In genomic region chr11:54786858-54787487, GRCm38 (mm10) we compare ENCODE assay signal across 8 mouse cellular contexts. TPM values are rescaled to one million over a fixed set of nuclear protein-coding genes. Genes with fewer than 3 reads are reported as not detected.
DNase-seq lines count a peak whose midpoint lies in the region; ATAC-seq and TF ChIP-seq lines count a peak whose summit lies in the region.

No protein-coding gene starts in this region.

- peak; percentile 70 for DNase-seq in adrenal gland, postnatal 10 days
- peak; percentile 71 for DNase-seq in liver, postnatal 0 days
- DNase-seq in thymus, adult 18-20 months: peak; percentile 54 to 69

- peak overlapping the region; percentile 97 for H3K27ac ChIP-seq in heart, embryonic 12.5 days (ENCODE audit: poor library complexity, severe bottlenecking)
- peak overlapping the region; percentile 99 for H3K27ac ChIP-seq in kidney, embryonic 16.5 days (ENCODE audit: low read length)
- peak overlapping the region; percentile 93 for H3K27ac ChIP-seq in liver, postnatal 0 days (ENCODE audit: low read depth)
- H3K27ac ChIP-seq in neural tube, embryonic 12.5 days: peak overlapping the region; percentile 95

- peaks cover 53% of the 10 kb centered on the region for H3K79me2 ChIP-seq in C2C12 (ENCODE audit: control insufficient read depth, insufficient read depth)

- peak; percentile 76 for ATAC-seq in heart, embryonic 12.5 days (ENCODE audit: insufficient number of reproducible peaks, low FRiP score)
- ATAC-seq in kidney, embryonic 16.5 days (ENCODE audit: low FRiP score, low TSS enrichment): peak; percentile 84
- peak; percentile 80 for ATAC-seq in liver, postnatal 0 days
- peak; percentile 48 for ATAC-seq in neural tube, embryonic 12.5 days (ENCODE audit: low FRiP score, low read depth)

- no peak for TF ChIP-seq EP300 in liver, postnatal 0 days (IDR thresholded peaks at IDR 0.05; ENCODE audit: low read depth)

- no peaks in the 10 kb centered on the region for H3K36me3 ChIP-seq in C2C12 (ENCODE audit: control insufficient read depth, insufficient read depth)
- no peaks in the 10 kb centered on the region; the same call in 1 of the 2 replicates for H3K36me3 ChIP-seq in erythroblast, embryonic 14.5 days (ENCODE audit: control insufficient read depth)
- peaks cover 3% of the 10 kb centered on the region; the same call in 1 of the 2 replicates for H3K36me3 ChIP-seq in heart, embryonic 12.5 days
- H3K36me3 ChIP-seq in kidney, embryonic 16.5 days (ENCODE audit: insufficient read depth, low read length): no peaks in the 10 kb centered on the region
- H3K36me3 ChIP-seq in liver, postnatal 0 days (replicated peaks; ENCODE audit: insufficient read depth, low read length): no peaks in the 10 kb centered on the region
- H3K36me3 ChIP-seq in neural tube, embryonic 12.5 days: 0 out of 2 replicates have a peak, but pooled peaks cover 5% of the 10 kb centered on the region

- TF ChIP-seq CTCF in C2C12 (IDR thresholded peaks at IDR 0.05; ENCODE audit: control insufficient read depth, insufficient read depth, insufficient read length): no peak
- TF ChIP-seq CTCF in liver, postnatal 0 days (IDR thresholded peaks at IDR 0.05; ENCODE audit: low read depth): no peak

- peaks cover 46% of the 10 kb centered on the region for H3K79me3 ChIP-seq in C2C12 (ENCODE audit: low read depth)

- H3K9me3 ChIP-seq in erythroblast, embryonic 14.5 days (ENCODE audit: control insufficient read depth, low read length): no peaks in the 10 kb centered on the region
- no peaks in the 10 kb centered on the region for H3K9me3 ChIP-seq in heart, embryonic 12.5 days (replicated peaks)
- H3K9me3 ChIP-seq in kidney, embryonic 16.5 days (ENCODE audit: low read length): no peaks in the 10 kb centered on the region
- H3K9me3 ChIP-seq in liver, postnatal 0 days (ENCODE audit: low read length): no peaks in the 10 kb centered on the region
- no peaks in the 10 kb centered on the region for H3K9me3 ChIP-seq in neural tube, embryonic 12.5 days

- H3K27me3 ChIP-seq in C2C12 (ENCODE audit: control insufficient read depth, insufficient read depth, insufficient read length): no peaks in the 10 kb centered on the region
- H3K27me3 ChIP-seq in erythroblast, embryonic 14.5 days (ENCODE audit: control insufficient read depth): no peaks in the 10 kb centered on the region
- H3K27me3 ChIP-seq in heart, embryonic 12.5 days (replicated peaks): no peaks in the 10 kb centered on the region
- no peaks in the 10 kb centered on the region for H3K27me3 ChIP-seq in kidney, embryonic 16.5 days (ENCODE audit: insufficient read depth, low read length)
- H3K27me3 ChIP-seq in liver, postnatal 0 days (ENCODE audit: insufficient read depth, low read length): no peaks in the 10 kb centered on the region
- H3K27me3 ChIP-seq in neural tube, embryonic 12.5 days (replicated peaks): no peaks in the 10 kb centered on the region

- peak overlapping the region; percentile 69 for H3K4me2 ChIP-seq in heart, embryonic 12.5 days
- H3K4me2 ChIP-seq in kidney, embryonic 16.5 days (replicated peaks; ENCODE audit: low read depth, low read length): peak overlapping the region; percentile 82
- peak overlapping the region; percentile 83 for H3K4me2 ChIP-seq in liver, postnatal 0 days (ENCODE audit: low read depth, low read length)
- H3K4me2 ChIP-seq in neural tube, embryonic 12.5 days (replicated peaks): peak overlapping the region; percentile 69

- H3K4me1 ChIP-seq in erythroblast, embryonic 14.5 days (ENCODE audit: control insufficient read depth): peaks cover 27% of the 10 kb centered on the region
- H3K4me1 ChIP-seq in heart, embryonic 12.5 days (replicated peaks): peaks cover 10% of the 10 kb centered on the region; the same call in 1 of the 2 replicates
- H3K4me1 ChIP-seq in kidney, embryonic 16.5 days (ENCODE audit: insufficient read depth, low read length): peaks cover 12% of the 10 kb centered on the region
- peaks cover 13% of the 10 kb centered on the region for H3K4me1 ChIP-seq in liver, postnatal 0 days (ENCODE audit: insufficient read depth)
- peaks cover 21% of the 10 kb centered on the region for H3K4me1 ChIP-seq in neural tube, embryonic 12.5 days

- H3K4me3 ChIP-seq in C2C12 (ENCODE audit: insufficient read depth, poor library complexity, severe bottlenecking): peak overlapping the region; percentile 87
- peak overlapping the region; percentile 88 for H3K4me3 ChIP-seq in erythroblast, embryonic 14.5 days (replicated peaks)
- H3K4me3 ChIP-seq in heart, embryonic 12.5 days: peak overlapping the region; percentile 97
- peak overlapping the region; percentile 96 for H3K4me3 ChIP-seq in kidney, embryonic 16.5 days (ENCODE audit: low read length)
- H3K4me3 ChIP-seq in liver, postnatal 0 days (ENCODE audit: low read depth, low read length): peak overlapping the region; percentile 85
- peak overlapping the region; percentile 91 for H3K4me3 ChIP-seq in neural tube, embryonic 12.5 days

- H3K9ac ChIP-seq in heart, embryonic 12.5 days: peak overlapping the region; percentile 95
- peak overlapping the region; percentile 96 for H3K9ac ChIP-seq in kidney, embryonic 16.5 days (replicated peaks; ENCODE audit: low read length)
- peak overlapping the region; percentile 88 for H3K9ac ChIP-seq in liver, postnatal 0 days (replicated peaks)
- H3K9ac ChIP-seq in neural tube, embryonic 12.5 days: peak overlapping the region; percentile 91

- peak overlapping the region; percentile 90 for H3ac ChIP-seq in C2C12 (ENCODE audit: control insufficient read depth, insufficient read length, low read depth)

- 0% methylated on average over 47 of the region's 54 CpGs for WGBS in heart, embryonic 12.5 days
- under 1% methylated on average over 53 of the region's 54 CpGs for WGBS in kidney, embryonic 16.5 days
- WGBS in liver, postnatal 0 days (ENCODE audit: insufficient replicate concordance): under 1% methylated on average over 54 of the region's 54 CpGs
- WGBS in neural tube, embryonic 12.5 days: under 1% methylated on average over 54 of the region's 54 CpGs

TF ChIP-seq in C2C12, 6 proteins besides CTCF, POLR2A, EP300 and RAD21:
- TF ChIP-seq MYOG (IDR thresholded peaks at IDR 0.05; ENCODE audit: control insufficient read depth, extremely low read depth, insufficient read length): no peak
- no peak for TF ChIP-seq MAX (IDR thresholded peaks at IDR 0.05)
- no peak for TF ChIP-seq USF1 (IDR thresholded peaks at IDR 0.05; ENCODE audit: low read depth)
- no peak for TF ChIP-seq CEBPB (IDR thresholded peaks at IDR 0.05; ENCODE audit: low read depth)
- no peak for TF ChIP-seq FOSL1 (IDR thresholded peaks at IDR 0.05; ENCODE audit: insufficient read depth, low read length, poor library complexity, severe bottlenecking)
- TF ChIP-seq MYOD1 (IDR thresholded peaks at IDR 0.05; ENCODE audit: control insufficient read depth, insufficient read length, low read depth): no peak

RNA-seq across cellular contexts. Expression of gene Cdc42se2, which starts 0.5 kb away (rescaled TPM):
- polyA plus RNA-seq in C2C12 (2012; fragmentation: generic; extraction: Trizol): 21.8 TPM
- 10 to 100 TPM; 24.4 to 27.7 TPM for total RNA-seq in adrenal gland, postnatal 10 days (2021)
- 0.05 and 0.27 TPM in 2 replicates for polyA plus RNA-seq in erythroblast, embryonic 14.5 days (2012)
- 68.7 and 68.9 TPM in 2 replicates for polyA plus RNA-seq in heart, embryonic 12.5 days (2016; fragmentation: Nextera tagmentation; extraction: Ambion mirVana)
- 98.6 and 103 TPM in 2 replicates for polyA plus RNA-seq in kidney, embryonic 16.5 days (2015; fragmentation: Nextera tagmentation; extraction: Ambion mirVana)
- 13.7 and 15.4 TPM in 2 replicates for polyA plus RNA-seq in liver, postnatal 0 days (2015; fragmentation: Nextera tagmentation; extraction: Ambion mirVana)
- 184 and 186 TPM in 2 replicates for polyA plus RNA-seq in neural tube, embryonic 12.5 days (2016; fragmentation: Nextera tagmentation; extraction: Ambion mirVana)

Comparison
In these comparisons a context has a peak if more than half of its experiments do, and no peak if none do; other contexts are left out.
1. Peak in every context shown above with its lines: DNase-seq, ATAC-seq, H3K4me3 ChIP-seq and H3K27ac ChIP-seq.
2. RNA of gene Cdc42se2, which starts 0.5 kb away (polyA plus RNA-seq): 184 to 186 TPM in neural tube, embryonic 12.5 days, 98.6 to 103 TPM in kidney, embryonic 16.5 days, 68.7 to 68.9 TPM in heart, embryonic 12.5 days, 21.8 TPM in C2C12 (single experiment) and 13.7 to 15.4 TPM in liver, postnatal 0 days; 0.05 to 0.27 TPM in erythroblast, embryonic 14.5 days; every median in the first group is over 10 times any median in the second.